Mouse (Mus musculus): ENCODE measurements at regions not wholly inside any gene's neighbourhood (a gene's known extent, or its start where the extent isn't known, plus 50 kb on each side); places are given as distances from the start of the nearest gene placed in this dataset.
"Not testable (repeated sequence)": the region's sequence is repeated elsewhere in the genome, so short reads cannot be mapped to it uniquely, and the experiment has no call there.

DNA sequence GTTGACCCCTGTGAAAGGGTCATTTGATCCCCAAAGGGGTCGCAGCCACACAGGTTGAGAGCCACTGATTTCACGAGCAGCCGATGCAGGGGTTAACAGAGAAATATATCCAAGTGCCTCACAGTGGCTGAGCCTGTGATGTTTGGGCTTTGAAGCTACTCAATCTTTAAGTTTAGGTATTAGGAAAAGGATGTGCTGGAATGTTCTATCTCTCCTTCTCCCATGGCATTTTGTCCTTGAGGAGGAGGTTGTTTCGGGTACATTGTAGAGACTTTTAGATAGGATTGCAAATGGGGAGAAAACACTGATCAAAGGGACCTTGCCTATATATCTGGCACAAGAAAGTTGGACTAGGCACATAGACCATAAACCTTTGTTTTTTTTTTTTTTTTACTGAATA, 88.6 kb upstream of the Cpsf6 start:
- H3K27me3 ChIP-seq (ENCODE audit: insufficient read depth, low read length): no peaks in the 10 kb centered on the region
- no peaks in the 10 kb centered on the region for H3K4me1 ChIP-seq (ENCODE audit: insufficient read depth)
- no peak overlapping the region for H3K4me3 ChIP-seq (ENCODE audit: low read depth, low read length)
- no peak for DNase-seq
- H3K4me2 ChIP-seq (ENCODE audit: low read depth, low read length): no peak overlapping the region
- 86% methylated on average over 4 of the region's 4 CpGs for WGBS (ENCODE audit: insufficient replicate concordance)
- no peak for ATAC-seq
- no peaks in the 10 kb centered on the region for H3K9me3 ChIP-seq (ENCODE audit: low read length)
- TF ChIP-seq CTCF (IDR thresholded peaks at IDR 0.05; ENCODE audit: low read depth) (no peak), EP300 (IDR thresholded peaks at IDR 0.05; ENCODE audit: low read depth) (no peak)
- no peak overlapping the region for H3K27ac ChIP-seq (ENCODE audit: low read depth)
- H3K36me3 ChIP-seq (replicated peaks; ENCODE audit: insufficient read depth, low read length): no peaks in the 10 kb centered on the region
- H3K9ac ChIP-seq (replicated peaks): no peak overlapping the region

- Histone ChIP-seq H3K9me3 (ENCODE audit: low read length) (no peaks in the 10 kb centered on the region), H3K27me3 (ENCODE audit: insufficient read depth, low read length) (no peaks in the 10 kb centered on the region), H3K4me2 (ENCODE audit: low read depth, low read length) (no peak overlapping the region), H3K36me3 (replicated peaks; ENCODE audit: insufficient read depth, low read length) (no peaks in the 10 kb centered on the region), H3K4me3 (ENCODE audit: low read depth, low read length) (no peak overlapping the region), H3K27ac (ENCODE audit: low read depth) (no peak overlapping the region), H3K9ac (replicated peaks) (no peak overlapping the region), H3K4me1 (ENCODE audit: insufficient read depth) (no peaks in the 10 kb centered on the region)
- 83% methylated on average over 8 of the region's 8 CpGs for WGBS (ENCODE audit: insufficient replicate concordance)
- DNase-seq (no peak), ATAC-seq (no peak)
- TF ChIP-seq EP300 (IDR thresholded peaks at IDR 0.05; ENCODE audit: low read depth) (no peak), CTCF (IDR thresholded peaks at IDR 0.05; ENCODE audit: low read depth) (no peak)
These were observed 87.3 kb upstream of the Cpsf6 start for GRCm38 (mm10) chr10:117467161-117467560.

DNA sequence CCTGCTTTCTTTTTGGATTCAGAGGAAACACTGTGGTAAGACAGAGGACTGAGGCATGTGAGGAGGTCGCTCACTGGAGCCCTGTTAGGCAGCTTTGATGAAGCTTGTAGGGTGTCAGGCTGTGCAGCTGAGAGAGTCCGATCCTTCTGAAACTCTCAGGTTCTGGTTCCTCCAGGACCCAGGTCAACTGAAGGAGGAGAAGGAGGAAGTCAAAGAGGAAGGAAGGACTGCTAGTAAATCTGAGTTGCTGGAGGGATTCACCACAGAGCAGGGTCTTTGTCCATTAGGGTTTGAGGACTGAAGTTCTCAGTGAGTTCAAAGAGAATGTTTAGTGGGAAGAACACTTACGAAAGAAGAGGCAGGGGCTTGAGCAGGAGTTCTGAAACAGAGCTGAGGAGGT, 86.6 kb upstream of the Cpsf6 start:
- Histone ChIP-seq H3K4me3 (ENCODE audit: low read depth, low read length) (no peak overlapping the region), H3K9me3 (ENCODE audit: low read length) (no peaks in the 10 kb centered on the region), H3K4me2 (ENCODE audit: low read depth, low read length) (no peak overlapping the region), H3K4me1 (ENCODE audit: insufficient read depth) (no peaks in the 10 kb centered on the region), H3K36me3 (replicated peaks; ENCODE audit: insufficient read depth, low read length) (no peaks in the 10 kb centered on the region), H3K27me3 (ENCODE audit: insufficient read depth, low read length) (no peaks in the 10 kb centered on the region), H3K9ac (replicated peaks) (no peak overlapping the region), H3K27ac (ENCODE audit: low read depth) (no peak overlapping the region)
- DNase-seq (no peak), ATAC-seq (no peak)
- no peak for TF ChIP-seq EP300 (IDR thresholded peaks at IDR 0.05; ENCODE audit: low read depth)
- no peak for TF ChIP-seq CTCF (IDR thresholded peaks at IDR 0.05; ENCODE audit: low read depth)
- 52% methylated on average over 3 of the region's 3 CpGs for WGBS (ENCODE audit: insufficient replicate concordance)

DNA sequence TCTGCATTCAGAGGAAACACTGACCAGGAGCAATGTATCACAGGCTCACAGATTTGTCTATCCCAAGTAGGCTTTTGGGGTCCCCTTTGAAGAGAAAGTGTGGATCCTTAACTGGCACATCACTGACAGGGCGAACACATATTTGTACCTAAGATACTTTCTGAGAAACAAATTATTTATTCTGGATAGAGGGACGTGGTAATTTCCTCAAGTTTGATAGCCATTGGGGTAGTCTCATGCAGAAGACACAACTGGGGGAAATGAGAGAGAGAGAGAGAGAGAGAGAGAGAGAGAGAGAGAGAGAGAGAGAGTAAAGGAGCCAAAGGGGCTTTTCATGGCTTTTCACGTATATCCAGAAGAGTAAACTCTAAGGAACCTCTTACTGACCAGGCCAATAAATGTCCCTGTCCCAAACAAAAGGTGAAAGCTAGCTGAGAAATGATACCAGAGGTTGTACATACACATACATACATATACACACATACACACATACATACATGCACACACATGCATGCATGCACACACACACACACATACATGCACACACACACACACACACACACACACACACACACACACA, 85.9 kb upstream of the Cpsf6 start:
- H3K4me3 ChIP-seq (ENCODE audit: low read depth, low read length): no peak overlapping the region
- H3K4me1 ChIP-seq (ENCODE audit: insufficient read depth): no peaks in the 10 kb centered on the region
- TF ChIP-seq CTCF (IDR thresholded peaks at IDR 0.05; ENCODE audit: low read depth) (no peak), EP300 (IDR thresholded peaks at IDR 0.05; ENCODE audit: low read depth) (no peak)
- ATAC-seq (no peak), DNase-seq (no peak)
- WGBS (ENCODE audit: insufficient replicate concordance): 67% methylated on average over 3 of the region's 3 CpGs
- no peaks in the 10 kb centered on the region for H3K9me3 ChIP-seq (ENCODE audit: low read length)
- no peaks in the 10 kb centered on the region for H3K27me3 ChIP-seq (ENCODE audit: insufficient read depth, low read length)
- no peak overlapping the region for H3K4me2 ChIP-seq (ENCODE audit: low read depth, low read length)
- H3K9ac ChIP-seq (replicated peaks): no peak overlapping the region
- H3K27ac ChIP-seq (ENCODE audit: low read depth): no peak overlapping the region
- H3K36me3 ChIP-seq (replicated peaks; ENCODE audit: insufficient read depth, low read length): no peaks in the 10 kb centered on the region

DNA sequence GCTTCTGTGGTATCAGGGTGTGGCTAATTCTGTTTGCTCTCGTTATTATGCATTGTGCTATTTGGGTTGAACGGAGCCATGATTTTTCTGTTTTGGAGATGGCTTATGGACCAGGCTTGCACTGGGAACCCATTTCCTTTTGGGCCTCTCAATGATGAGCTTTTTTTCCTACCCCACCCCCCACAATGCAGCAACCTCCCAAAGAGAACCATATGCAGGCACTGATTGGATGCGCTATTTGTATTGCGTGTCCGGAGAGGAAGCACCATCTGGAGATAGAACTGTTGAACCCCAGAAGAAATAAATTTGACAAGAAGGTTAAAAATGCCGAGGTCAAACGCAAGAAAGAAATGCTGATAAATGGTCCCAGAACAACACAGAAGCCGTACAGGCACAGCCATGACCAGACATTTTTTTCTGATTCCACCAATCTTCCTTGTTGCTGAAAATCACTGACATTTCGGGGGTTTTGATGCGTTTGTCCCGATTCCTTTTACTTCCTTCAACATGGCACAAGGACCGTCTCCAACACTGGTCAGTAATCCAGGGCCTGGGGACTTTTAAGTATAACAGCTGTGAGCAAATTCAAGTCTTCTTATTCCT, 85.3 kb upstream of the Cpsf6 start:
- 70% methylated on average over 12 of the region's 12 CpGs for WGBS (ENCODE audit: insufficient replicate concordance)
- ATAC-seq (no peak), DNase-seq (no peak)
- Histone ChIP-seq H3K4me1 (ENCODE audit: insufficient read depth) (no peaks in the 10 kb centered on the region), H3K36me3 (replicated peaks; ENCODE audit: insufficient read depth, low read length) (no peaks in the 10 kb centered on the region), H3K9ac (replicated peaks) (no peak overlapping the region), H3K27me3 (ENCODE audit: insufficient read depth, low read length) (no peaks in the 10 kb centered on the region), H3K9me3 (ENCODE audit: low read length) (no peaks in the 10 kb centered on the region), H3K4me3 (ENCODE audit: low read depth, low read length) (no peak overlapping the region), H3K27ac (ENCODE audit: low read depth) (no peak overlapping the region), H3K4me2 (ENCODE audit: low read depth, low read length) (no peak overlapping the region)
- TF ChIP-seq CTCF (IDR thresholded peaks at IDR 0.05; ENCODE audit: low read depth) (no peak), EP300 (IDR thresholded peaks at IDR 0.05; ENCODE audit: low read depth) (no peak)

- not testable (repeated sequence) for H3K9ac ChIP-seq (replicated peaks); H3K4me2 ChIP-seq (ENCODE audit: low read depth, low read length); ATAC-seq; H3K27me3 ChIP-seq (ENCODE audit: insufficient read depth, low read length); H3K27ac ChIP-seq (ENCODE audit: low read depth); DNase-seq; H3K36me3 ChIP-seq (replicated peaks; ENCODE audit: insufficient read depth, low read length); H3K4me1 ChIP-seq (ENCODE audit: insufficient read depth); H3K4me3 ChIP-seq (ENCODE audit: low read depth, low read length); H3K9me3 ChIP-seq (ENCODE audit: low read length)
These were observed 84.5 kb upstream of the Cpsf6 start for GRCm38 (mm10) chr10:117464331-117464730.

GRCm38 (mm10) chr10:117463636-117464035, 83.8 kb upstream of the Cpsf6 start:
- ATAC-seq (no peak), DNase-seq (no peak)
- H3K4me2 ChIP-seq (ENCODE audit: low read depth, low read length): no peak overlapping the region
- no peaks in the 10 kb centered on the region for H3K9me3 ChIP-seq (ENCODE audit: low read length)
- H3K27ac ChIP-seq (ENCODE audit: low read depth): no peak overlapping the region
- no peaks in the 10 kb centered on the region for H3K4me1 ChIP-seq (ENCODE audit: insufficient read depth)
- no peaks in the 10 kb centered on the region for H3K27me3 ChIP-seq (ENCODE audit: insufficient read depth, low read length)
- TF ChIP-seq EP300 (IDR thresholded peaks at IDR 0.05; ENCODE audit: low read depth): no peak
- no peak for TF ChIP-seq CTCF (IDR thresholded peaks at IDR 0.05; ENCODE audit: low read depth)
- no peaks in the 10 kb centered on the region for H3K36me3 ChIP-seq (replicated peaks; ENCODE audit: insufficient read depth, low read length)
- 92% methylated on average over 8 of the region's 8 CpGs for WGBS (ENCODE audit: insufficient replicate concordance)
- H3K4me3 ChIP-seq (ENCODE audit: low read depth, low read length): no peak overlapping the region
- H3K9ac ChIP-seq (replicated peaks): no peak overlapping the region
